Mouse (Mus musculus) ES-E14 (cell line): ENCODE measurements at regions not wholly inside any gene's neighbourhood (a gene's known extent, or its start where the extent isn't known, plus 50 kb on each side); places are given as distances from the start of the nearest gene placed in this dataset.

Experiments
- CHD2 ChIP-seq: IDR thresholded peaks from 2 replicates; pipeline ENCODE4 v1.6.1; 2014; ENCODE audit warnings: mild to moderate bottlenecking, low read depth, low read length, inconsistent platforms
- HCFC1 ChIP-seq: IDR thresholded peaks from 2 replicates; pipeline ENCODE4 v1.6.1; 2012; ENCODE audit warnings: low read length, inconsistent platforms, borderline replicate concordance; ENCODE audit not compliant: insufficient read depth
- ZNF384 ChIP-seq: IDR thresholded peaks from 2 replicates; pipeline ENCODE4 v1.6.1; 2012; ENCODE audit warnings: low read depth, low read length, inconsistent platforms

DNA sequence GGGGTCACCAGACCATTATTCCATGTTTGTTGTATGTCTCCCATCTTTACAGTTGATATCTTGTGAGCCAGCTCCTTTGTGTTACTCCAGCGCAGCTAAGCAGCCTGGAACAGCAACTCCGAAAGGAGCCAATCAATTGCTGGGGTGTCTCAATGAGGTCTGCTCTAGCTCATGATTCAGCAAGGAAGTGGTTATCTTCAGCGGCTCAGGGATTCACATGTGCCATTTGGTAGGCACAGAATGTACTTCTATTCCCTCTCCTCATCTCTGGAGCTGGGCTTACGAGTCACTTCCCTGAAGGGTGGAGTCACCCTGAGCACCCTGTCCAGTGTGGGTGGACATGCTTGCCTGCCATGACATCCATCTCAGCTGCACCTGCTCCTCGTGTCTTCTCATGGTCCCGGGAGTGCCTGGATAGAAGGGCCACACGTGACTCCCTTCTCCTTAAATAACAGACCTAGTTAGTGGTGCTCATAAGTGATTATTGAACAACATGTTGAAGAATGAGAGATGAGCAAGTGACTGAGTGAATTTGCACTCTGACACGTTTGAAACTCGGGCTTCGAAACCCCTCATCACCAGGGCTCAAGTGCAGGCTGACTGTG is 190.3 kb upstream of the Zfp618 start:
- TF ChIP-seq CHD2: no peak
- no peak for TF ChIP-seq ZNF384
- no peak for TF ChIP-seq HCFC1
